1 mouse cellular context compared by ENCODE assay signal in genomic region chr17:24222653-24223052, GRCm38 (mm10).
A peak's percentile ranks its signal among the peaks of the same experiment; 100 is the strongest.
TF ChIP-seq lines count a peak whose summit lies in the region.

No protein-coding gene starts in this region.

TF ChIP-seq in C2C12, 6 proteins besides CTCF, POLR2A, EP300 and RAD21:
- TF ChIP-seq CEBPB (IDR thresholded peaks at IDR 0.05; ENCODE audit: low read depth) (no peak), FOSL1 (IDR thresholded peaks at IDR 0.05; ENCODE audit: insufficient read depth, low read length, poor library complexity, severe bottlenecking) (no peak), MYOD1 (IDR thresholded peaks at IDR 0.05; ENCODE audit: control insufficient read depth, insufficient read length, low read depth) (peak; percentile 56), USF1 (IDR thresholded peaks at IDR 0.05; ENCODE audit: low read depth) (no peak)
